Mouse (Mus musculus): ENCODE measurements around the gene Ccdc34. TPM values are rescaled to one million over a fixed set of nuclear protein-coding genes. Genes with fewer than 3 reads are reported as not detected.
A peak's percentile ranks its signal among the peaks of the same experiment; 100 is the strongest.

Gene Ccdc34
- total RNA-seq, 2 experiments from 2014 or later, result 29.4 to 32.5 TPM

GRCm38 (mm10) chr2:110204169-110204568 lies 186.6 kb downstream of the Ccdc34 start:
- intact Hi-C loops (cut with DNase I), result loop anchor here (10.0 kb wide), 1 partner anchor 189 kb away; the partner anchor contains the start of gene Ccdc34
- no peak for DNase-seq

- intact Hi-C loops (cut with DNase I), result loop anchor here (10.0 kb wide), 1 partner anchor 190 kb away; the partner anchor contains the start of gene Ccdc34
- DNase-seq, result peak; percentile 76
Observed at GRCm38 (mm10) chr2:110204705-110205318, 187.2 kb downstream of the Ccdc34 start.

GRCm38 (mm10) chr2:110210508-110211496 lies 193.2 kb downstream of the Ccdc34 start:
- intact Hi-C loops (cut with DNase I), result no loop called here
- DNase-seq, result peak; percentile 21

GRCm38 (mm10) chr2:110214278-110214677 lies 196.7 kb downstream of the Ccdc34 start:
- intact Hi-C loops (cut with DNase I), result no loop called here

GRCm38 (mm10) chr2:110214991-110215684 lies 197.5 kb downstream of the Ccdc34 start:
- no peak for DNase-seq
- intact Hi-C loops (cut with DNase I), result no loop called here

More at GRCm38 (mm10) chr2:110214278-110214677, 196.7 kb downstream of the Ccdc34 start:
- no peak for DNase-seq

GRCm38 (mm10) chr2:110215685-110216058 lies 198.1 kb downstream of the Ccdc34 start:
- DNase-seq, result no peak
- intact Hi-C loops (cut with DNase I), result no loop called here

- intact Hi-C loops (cut with DNase I), result no loop called here
- DNase-seq, result no peak
Observed at GRCm38 (mm10) chr2:110220492-110220891, 202.9 kb downstream of the Ccdc34 start.

- no peak for DNase-seq
- intact Hi-C loops (cut with DNase I), result no loop called here
Observed at GRCm38 (mm10) chr2:110222793-110223192, 205.2 kb downstream of the Ccdc34 start.

Other genes starting within 250 kb of the Ccdc34 start
- 100 to 1,000 TPM; 230 to 234 TPM for gene Lin7c, start 127.0 kb upstream of the Ccdc34 start, total RNA-seq (2021)
- gene Lgr4, start 100.2 kb upstream of the Ccdc34 start, total RNA-seq (2021), result 10 to 100 TPM; 17.1 to 20.1 TPM